Mouse (Mus musculus) right cerebral cortex, postnatal 25 days (tissue): ENCODE results near the gene Myo6.
"Not testable (repeated sequence)": the region's sequence is repeated elsewhere in the genome, so short reads cannot be mapped to it uniquely, and the experiment has no call there.

Experiments
- DNase-seq: peaks from one replicate; pipeline ENCODE4 v3.0.0; 2022

Gene Myo6

DNA sequence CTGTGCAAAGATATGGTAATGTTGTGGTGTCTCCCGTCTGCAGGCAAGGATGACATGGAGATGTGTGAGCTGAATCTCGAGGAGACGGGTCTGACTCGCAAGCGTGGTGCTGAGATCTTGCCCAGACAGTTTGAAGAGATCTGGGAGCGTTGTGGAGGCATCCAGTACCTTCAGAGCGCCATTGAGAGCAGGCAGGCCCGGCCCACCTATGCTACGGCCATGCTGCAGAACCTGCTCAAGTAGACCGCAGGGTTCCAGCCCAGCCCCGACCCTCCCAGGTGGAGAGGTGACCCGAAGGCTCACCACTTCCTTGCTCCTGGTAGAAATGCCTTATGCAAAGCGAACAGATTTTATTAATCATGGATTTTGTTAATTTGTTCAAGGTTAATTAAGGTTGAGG is 142.8 kb downstream of the Myo6 start:
- no peak for DNase-seq

GRCm38 (mm10) chr9:80313610-80314009 is 148.8 kb downstream of the Myo6 start:
- DNase-seq = no peak

GRCm38 (mm10) chr9:80315922-80316321 is 151.1 kb downstream of the Myo6 start:
- DNase-seq = no peak

DNA sequence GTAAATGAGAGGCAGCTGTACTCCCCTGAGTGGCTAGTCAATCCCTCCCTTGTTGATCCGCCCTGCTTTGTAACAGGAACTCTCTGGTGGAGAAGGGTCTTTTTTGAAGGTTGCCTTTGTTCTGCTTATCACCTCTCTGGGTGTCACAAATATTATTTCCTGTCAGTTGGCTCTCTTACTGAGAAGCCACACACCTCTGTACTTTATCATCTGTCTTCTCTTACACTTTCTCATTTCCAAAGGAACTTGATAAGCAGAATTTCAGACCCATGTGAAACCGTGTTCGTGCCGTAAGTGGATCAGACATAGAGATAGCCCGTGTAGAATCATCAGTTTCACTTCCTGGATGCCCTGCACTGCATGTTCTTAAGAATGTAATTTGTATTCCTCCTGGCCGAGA is 153.2 kb downstream of the Myo6 start:
- DNase-seq = no peak

DNA sequence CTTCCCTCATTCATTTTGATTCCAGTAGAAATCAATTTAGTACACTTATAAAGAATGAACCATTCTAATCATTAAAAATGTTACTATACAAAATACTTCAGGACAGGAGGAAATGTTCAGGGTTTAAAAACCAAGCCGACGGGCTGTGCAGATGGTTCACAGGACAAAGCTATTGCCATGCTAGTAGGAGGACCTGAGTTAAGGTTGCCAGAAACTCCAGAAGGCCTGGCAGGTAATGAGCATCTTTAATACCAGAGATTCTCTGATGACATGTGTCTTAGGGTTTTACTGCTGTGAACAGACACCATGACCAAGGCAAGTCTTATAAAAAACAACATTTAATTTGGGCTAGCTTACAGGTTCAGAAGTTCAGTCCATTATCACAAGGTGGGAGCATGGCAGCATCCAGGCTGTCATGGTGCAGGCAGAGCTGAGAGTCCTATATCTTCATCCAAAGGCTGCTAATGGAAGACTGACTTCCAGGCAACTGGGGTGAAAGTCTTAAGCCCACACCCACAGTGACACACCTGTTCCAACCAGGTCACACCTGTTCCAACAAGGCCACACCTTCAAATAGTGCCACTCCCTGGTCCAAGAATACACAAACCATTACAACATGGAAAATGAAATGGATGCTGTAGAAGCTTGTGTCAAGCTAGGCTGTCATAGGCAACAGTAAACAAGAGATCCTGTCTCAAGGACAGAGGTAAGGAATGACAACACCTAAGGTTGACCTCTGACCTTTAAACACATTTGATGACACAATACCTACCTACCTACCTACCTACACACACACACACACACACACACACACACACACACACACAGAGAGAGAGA is 156.4 kb downstream of the Myo6 start:
- not testable (repeated sequence) for DNase-seq

DNA sequence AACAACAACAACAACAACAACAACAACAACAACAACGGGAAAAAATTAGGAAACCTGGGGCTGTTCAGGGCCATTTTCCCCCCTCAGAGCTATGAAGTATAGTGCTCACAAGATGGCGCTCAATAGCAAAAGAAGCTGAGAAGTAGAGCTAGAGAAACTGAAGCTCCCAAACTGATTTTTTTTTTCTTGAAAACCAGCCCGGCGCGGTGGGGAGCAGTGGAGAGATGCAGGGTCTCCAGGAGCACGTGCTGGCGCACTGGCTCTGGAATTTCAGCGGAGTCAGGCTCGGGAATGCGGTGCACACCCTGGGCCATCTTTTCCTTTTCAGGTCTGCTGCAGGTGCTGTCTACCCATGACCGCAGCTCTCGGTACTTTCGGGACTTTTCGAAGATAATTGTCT is 167.3 kb downstream of the Myo6 start:
- DNase-seq = peak; percentile 25

- no peak for DNase-seq
Observed at GRCm38 (mm10) chr9:80333466-80333865, 168.6 kb downstream of the Myo6 start.

DNA sequence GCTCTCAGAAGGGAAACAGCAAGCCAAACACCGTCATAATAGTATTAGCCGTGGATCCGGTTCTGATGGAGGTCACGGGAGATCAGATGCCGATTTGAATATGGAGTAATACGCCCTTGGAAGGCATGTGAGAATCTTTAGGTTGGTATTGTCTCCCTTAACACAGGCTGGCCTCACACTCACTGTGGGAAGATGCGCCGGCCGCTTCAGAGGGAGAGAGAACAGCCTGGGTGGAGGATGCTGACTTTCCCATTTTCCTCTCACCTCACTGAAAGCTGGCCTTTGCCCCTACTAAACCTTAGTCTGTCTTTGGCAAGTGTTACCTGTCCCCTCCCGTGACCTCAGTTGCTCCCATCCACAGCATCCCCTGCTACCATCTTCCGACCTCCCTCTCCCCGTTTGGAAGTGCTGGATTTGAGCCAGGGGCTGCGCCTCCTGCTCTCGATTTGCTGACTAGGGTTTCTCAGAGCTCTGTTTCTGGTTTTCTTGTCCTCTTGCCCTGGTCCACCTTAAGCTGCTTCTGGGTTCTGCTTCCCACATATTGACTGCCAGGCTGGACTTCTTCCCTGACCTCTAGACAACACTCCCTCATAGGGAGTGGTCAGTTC is 169.3 kb downstream of the Myo6 start:
- DNase-seq = no peak

DNA sequence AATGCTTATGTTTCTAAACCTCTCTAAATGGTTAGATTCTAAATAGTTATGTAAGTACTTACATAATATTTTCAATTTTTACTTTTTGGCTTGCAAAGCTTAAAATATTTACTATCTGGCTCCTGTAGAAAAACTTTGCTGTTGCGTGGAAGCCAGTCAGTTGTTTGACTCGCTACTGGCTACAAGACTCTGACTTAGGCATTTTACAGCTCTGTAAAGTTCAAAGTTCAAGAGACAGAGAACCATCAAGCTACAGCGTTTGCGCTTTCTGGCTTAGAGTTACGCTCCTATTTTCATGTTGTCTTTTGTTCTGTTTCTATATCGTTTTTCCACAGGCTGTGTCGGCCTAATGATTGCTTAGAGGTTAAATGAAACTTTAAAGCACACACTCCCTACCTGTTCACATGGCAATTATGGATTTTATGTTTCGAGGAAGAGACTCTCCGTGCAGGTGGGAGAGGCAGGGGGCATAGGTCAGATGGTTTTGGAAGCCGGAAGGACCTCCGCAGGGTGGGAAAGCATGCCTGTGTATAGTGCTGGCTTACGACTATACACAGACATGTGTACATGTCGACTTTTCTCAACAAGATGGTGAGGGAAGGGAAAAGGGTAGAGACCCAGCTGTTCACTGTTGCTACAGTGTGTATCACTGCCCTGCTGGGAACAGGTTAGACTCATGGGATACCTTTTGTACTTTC is 171.0 kb downstream of the Myo6 start:
- DNase-seq = no peak

DNA sequence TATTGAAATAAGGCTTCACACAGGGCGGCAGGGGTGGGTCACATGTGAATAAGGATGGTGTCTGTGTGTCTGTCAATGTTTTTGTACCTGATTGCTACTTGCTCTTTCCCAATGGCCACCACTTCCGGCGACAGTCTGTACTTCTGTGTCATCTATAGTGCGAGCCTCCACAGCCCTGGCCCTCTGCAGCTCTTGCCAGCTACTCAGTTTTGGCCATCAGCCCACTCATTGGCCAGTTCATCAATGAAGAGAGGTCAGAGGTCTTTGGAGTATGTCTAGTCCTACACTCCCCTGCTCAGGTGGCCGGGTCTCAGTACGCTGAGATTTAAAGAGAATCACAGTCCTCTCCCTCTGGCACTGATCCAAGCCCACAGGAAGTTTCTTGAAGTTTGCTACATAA is 173.2 kb downstream of the Myo6 start:
- DNase-seq = no peak

- DNase-seq = no peak
Observed at GRCm38 (mm10) chr9:80340927-80341326, 176.1 kb downstream of the Myo6 start.

DNA sequence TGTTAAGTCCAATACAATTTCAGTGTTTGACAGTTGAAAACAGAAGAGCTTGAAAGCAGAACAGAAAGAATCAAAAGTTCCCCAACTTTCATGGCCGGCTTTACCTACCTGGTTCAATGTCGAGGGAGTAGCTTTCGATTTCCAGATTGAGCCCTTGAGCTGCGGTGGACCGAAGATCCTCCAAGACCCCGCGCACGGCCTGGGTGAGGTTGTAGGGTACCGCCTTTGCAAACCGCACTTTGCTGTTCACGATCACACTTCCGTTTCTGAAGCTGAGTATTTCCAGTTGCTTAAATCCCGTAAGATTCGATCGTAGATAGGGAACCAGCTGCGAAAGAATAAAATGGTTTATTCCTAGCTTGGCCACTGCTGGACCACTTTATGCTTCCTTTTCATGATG is 176.9 kb downstream of the Myo6 start:
- DNase-seq = no peak

GRCm38 (mm10) chr9:80342520-80342919 is 177.7 kb downstream of the Myo6 start:
- DNase-seq = no peak

DNA sequence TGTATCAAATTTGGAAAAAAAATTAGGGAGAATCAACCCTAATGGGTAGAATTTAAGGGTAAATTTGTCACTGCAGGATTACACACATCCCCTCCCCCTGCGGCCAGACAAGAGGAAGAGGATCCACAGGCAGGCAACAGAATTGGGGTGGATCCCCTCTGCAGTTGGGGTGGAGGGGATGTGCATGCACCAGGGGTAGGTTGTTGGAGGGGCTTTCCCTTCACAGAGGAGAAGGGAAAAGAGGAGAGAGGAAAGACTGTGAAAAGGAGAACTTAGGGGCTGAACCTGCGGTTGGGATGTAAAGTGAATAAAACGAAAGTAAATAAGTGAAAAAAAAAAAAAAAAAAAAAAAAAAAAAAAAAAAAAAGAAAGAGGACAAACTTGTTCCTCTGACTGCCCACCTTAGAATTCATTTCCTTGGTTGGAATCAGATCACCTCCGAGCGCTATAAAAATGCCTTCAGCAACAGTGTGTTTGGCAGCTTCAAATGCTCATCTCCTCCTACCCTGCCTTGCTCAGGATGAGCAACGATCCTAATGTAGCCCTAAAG is 179.7 kb downstream of the Myo6 start:
- no peak for DNase-seq

GRCm38 (mm10) chr9:80351295-80351677 is 186.5 kb downstream of the Myo6 start:
- DNase-seq = no peak

- DNase-seq = no peak
Observed at GRCm38 (mm10) chr9:80351678-80352331, 187.0 kb downstream of the Myo6 start.

DNA sequence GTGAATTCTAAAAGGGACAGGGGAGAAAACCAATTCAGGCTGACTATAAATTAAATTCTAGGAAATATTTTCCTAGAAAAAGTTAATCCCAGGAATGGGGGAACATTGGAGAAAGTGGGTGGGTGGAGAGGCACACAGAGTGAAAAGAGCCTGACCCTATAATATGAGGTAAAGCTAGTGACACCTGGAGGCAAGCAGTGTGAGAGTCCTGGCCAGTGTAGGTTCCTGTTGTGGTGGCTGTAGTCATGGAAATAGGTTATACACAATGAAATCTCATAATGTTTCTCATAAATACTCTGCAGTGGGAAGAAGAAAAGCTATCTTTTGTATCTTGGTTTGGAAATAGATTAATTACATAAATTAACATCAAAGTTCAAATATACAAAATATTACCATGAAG is 195.2 kb downstream of the Myo6 start:
- DNase-seq = no peak
